Mouse (Mus musculus): ENCODE results near the gene Sirt1. TPM values are rescaled to one million over a fixed set of nuclear protein-coding genes. Genes with fewer than 3 reads are reported as not detected.
"Not testable (repeated sequence)": the region's sequence is repeated elsewhere in the genome, so short reads cannot be mapped to it uniquely, and the experiment has no call there.

Gene Sirt1
- polyA plus RNA-seq, 1 experiment: 3.1 TPM

DNA sequence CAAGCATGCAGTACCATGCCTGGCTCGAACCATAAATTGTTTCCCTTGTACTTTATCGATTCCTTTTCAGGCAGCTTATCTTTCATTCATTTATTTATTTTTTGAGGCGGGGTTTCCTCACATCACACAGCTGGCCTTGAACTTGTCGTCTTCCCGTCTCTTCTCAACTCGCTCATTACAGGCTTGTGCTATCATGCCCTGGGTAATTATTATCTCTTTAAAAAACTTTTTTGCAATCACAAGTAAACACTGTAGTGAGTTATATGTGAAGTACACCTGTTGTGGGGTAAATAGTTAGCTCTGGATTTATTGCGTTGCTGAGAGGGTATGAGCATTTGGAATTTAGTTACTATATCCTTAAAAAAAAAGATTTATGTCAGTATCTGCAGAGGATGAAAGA, 33.8 kb upstream of the Sirt1 start:
- H3K4me3 ChIP-seq (ENCODE audit: extremely low read depth, insufficient read depth, insufficient read length): no peak overlapping the region
- H3K4me1 ChIP-seq (ENCODE audit: control insufficient read depth, insufficient read depth, insufficient read length): no peaks in the 10 kb centered on the region
- H3K27ac ChIP-seq (ENCODE audit: insufficient read depth, low read length): no peak overlapping the region
- TF ChIP-seq CTCF (IDR thresholded peaks at IDR 0.05; ENCODE audit: extremely low read depth, insufficient read depth, insufficient read length, insufficient replicate concordance) (no peak), POLR2A (IDR thresholded peaks at IDR 0.05; ENCODE audit: low read depth, low read length) (no peak)
- WGBS: 81% methylated on average over 7 of the region's 7 CpGs
- DNase-seq (ENCODE audit: low read depth in 1 of 2, low spot score in 2 of 2): no peak
- H3K36me3 ChIP-seq (ENCODE audit: control insufficient read depth, insufficient read depth, low read length): no peaks in the 10 kb centered on the region
- H3K27me3 ChIP-seq (ENCODE audit: control insufficient read depth, insufficient read depth, low read length): no peaks in the 10 kb centered on the region

- TF ChIP-seq POLR2A (IDR thresholded peaks at IDR 0.05; ENCODE audit: low read depth, low read length): no peak
- TF ChIP-seq CTCF (IDR thresholded peaks at IDR 0.05; ENCODE audit: extremely low read depth, insufficient read depth, insufficient read length, insufficient replicate concordance): no peak
- 89% methylated on average over 17 of the region's 17 CpGs for WGBS
Observed at GRCm38 (mm10) chr10:63412756-63413155, 31.3 kb upstream of the Sirt1 start.

DNA sequence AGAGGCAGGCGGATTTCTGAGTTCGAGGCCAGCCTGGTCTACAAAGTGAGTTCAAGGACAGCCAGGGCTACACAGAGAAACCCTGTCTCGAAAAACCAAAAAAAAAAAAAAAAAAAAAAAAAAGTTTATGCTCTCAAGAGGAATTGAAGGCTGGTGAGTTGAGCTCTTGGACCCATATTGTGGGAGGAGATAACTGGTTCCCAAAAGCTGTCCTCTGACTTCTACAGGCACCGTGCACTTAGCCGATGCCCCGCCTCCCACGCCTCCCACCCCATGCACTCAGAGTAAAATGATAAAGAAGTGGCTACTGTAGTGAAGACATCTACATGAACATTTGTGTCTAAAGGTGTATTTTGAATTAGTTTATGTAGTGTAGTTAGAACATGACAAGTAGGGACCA, 30.2 kb upstream of the Sirt1 start:
- not testable (repeated sequence) for H3K36me3 ChIP-seq (ENCODE audit: control insufficient read depth, insufficient read depth, low read length); H3K27me3 ChIP-seq (ENCODE audit: control insufficient read depth, insufficient read depth, low read length); H3K4me1 ChIP-seq (ENCODE audit: control insufficient read depth, insufficient read depth, insufficient read length); H3K27ac ChIP-seq (ENCODE audit: insufficient read depth, low read length); DNase-seq (ENCODE audit: low read depth in 1 of 2, low spot score in 2 of 2); H3K4me3 ChIP-seq (ENCODE audit: extremely low read depth, insufficient read depth, insufficient read length)
- 80% methylated on average over 6 of the region's 7 CpGs for WGBS

More at GRCm38 (mm10) chr10:63412756-63413155, 31.3 kb upstream of the Sirt1 start:
- DNase-seq (ENCODE audit: low read depth in 1 of 2, low spot score in 2 of 2): no peak
- no peaks in the 10 kb centered on the region for H3K27me3 ChIP-seq (ENCODE audit: control insufficient read depth, insufficient read depth, low read length)
- no peak overlapping the region for H3K4me3 ChIP-seq (ENCODE audit: extremely low read depth, insufficient read depth, insufficient read length)
- no peak overlapping the region for H3K27ac ChIP-seq (ENCODE audit: insufficient read depth, low read length)
- H3K4me1 ChIP-seq (ENCODE audit: control insufficient read depth, insufficient read depth, insufficient read length): no peaks in the 10 kb centered on the region
- H3K36me3 ChIP-seq (ENCODE audit: control insufficient read depth, insufficient read depth, low read length): no peaks in the 10 kb centered on the region

DNA sequence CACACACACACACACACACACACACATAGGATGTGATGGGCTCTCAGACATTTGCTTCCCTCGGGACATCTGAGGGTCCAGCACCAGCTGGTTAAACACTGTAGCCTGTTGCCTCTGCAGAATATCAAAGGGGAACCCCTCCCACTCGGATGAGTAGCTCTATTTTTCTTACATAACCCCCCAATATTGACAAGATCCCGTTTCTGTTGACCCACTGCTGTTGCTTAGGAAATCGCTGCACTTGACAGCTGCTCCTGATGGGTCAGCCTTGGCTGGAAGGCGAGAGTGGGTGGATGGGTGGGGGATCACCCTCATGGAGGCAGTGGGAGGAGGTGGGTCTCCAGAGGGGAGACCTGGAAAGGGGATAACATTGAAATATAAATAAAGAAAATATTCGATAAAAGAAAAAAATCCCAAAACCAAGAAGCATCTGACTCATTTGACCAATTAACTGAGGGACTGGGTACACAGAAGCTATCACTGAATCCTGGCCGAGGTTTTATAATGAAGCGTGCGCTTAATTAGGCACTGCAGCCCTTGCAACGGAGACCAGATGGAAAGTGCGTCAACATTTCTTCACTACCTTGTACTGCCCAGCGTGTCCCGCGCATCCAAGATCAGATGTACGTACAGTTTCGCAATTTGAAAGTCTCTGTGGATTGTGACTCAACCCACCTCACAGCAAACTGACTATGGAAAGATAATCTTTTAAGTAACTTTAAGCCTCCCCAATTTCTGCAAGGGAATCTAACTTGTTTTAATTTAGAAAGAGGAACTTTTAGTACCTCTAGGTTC, 28.9 kb upstream of the Sirt1 start:
- no peaks in the 10 kb centered on the region for H3K4me1 ChIP-seq (ENCODE audit: control insufficient read depth, insufficient read depth, insufficient read length)
- no peak overlapping the region for H3K4me3 ChIP-seq (ENCODE audit: extremely low read depth, insufficient read depth, insufficient read length)
- no peak overlapping the region for H3K27ac ChIP-seq (ENCODE audit: insufficient read depth, low read length)
- H3K27me3 ChIP-seq (ENCODE audit: control insufficient read depth, insufficient read depth, low read length): no peaks in the 10 kb centered on the region
- TF ChIP-seq CTCF (IDR thresholded peaks at IDR 0.05; ENCODE audit: extremely low read depth, insufficient read depth, insufficient read length, insufficient replicate concordance): no peak
- TF ChIP-seq POLR2A (IDR thresholded peaks at IDR 0.05; ENCODE audit: low read depth, low read length): no peak
- H3K36me3 ChIP-seq (ENCODE audit: control insufficient read depth, insufficient read depth, low read length): no peaks in the 10 kb centered on the region
- 78% methylated on average over 16 of the region's 16 CpGs for WGBS
- DNase-seq (ENCODE audit: low read depth in 1 of 2, low spot score in 2 of 2): no peak

- no peak for DNase-seq (ENCODE audit: low read depth in 1 of 2, low spot score in 2 of 2)
- WGBS: 97% methylated on average over 2 of the region's 2 CpGs
- no peaks in the 10 kb centered on the region for H3K36me3 ChIP-seq (ENCODE audit: control insufficient read depth, insufficient read depth, low read length)
- H3K4me3 ChIP-seq (ENCODE audit: extremely low read depth, insufficient read depth, insufficient read length): no peak overlapping the region
- no peaks in the 10 kb centered on the region for H3K4me1 ChIP-seq (ENCODE audit: control insufficient read depth, insufficient read depth, insufficient read length)
- no peak overlapping the region for H3K27ac ChIP-seq (ENCODE audit: insufficient read depth, low read length)
- TF ChIP-seq CTCF (IDR thresholded peaks at IDR 0.05; ENCODE audit: extremely low read depth, insufficient read depth, insufficient read length, insufficient replicate concordance): no peak
- TF ChIP-seq POLR2A (IDR thresholded peaks at IDR 0.05; ENCODE audit: low read depth, low read length): no peak
- H3K27me3 ChIP-seq (ENCODE audit: control insufficient read depth, insufficient read depth, low read length): no peaks in the 10 kb centered on the region
Observed at GRCm38 (mm10) chr10:63403636-63404035, 22.1 kb upstream of the Sirt1 start.

DNA sequence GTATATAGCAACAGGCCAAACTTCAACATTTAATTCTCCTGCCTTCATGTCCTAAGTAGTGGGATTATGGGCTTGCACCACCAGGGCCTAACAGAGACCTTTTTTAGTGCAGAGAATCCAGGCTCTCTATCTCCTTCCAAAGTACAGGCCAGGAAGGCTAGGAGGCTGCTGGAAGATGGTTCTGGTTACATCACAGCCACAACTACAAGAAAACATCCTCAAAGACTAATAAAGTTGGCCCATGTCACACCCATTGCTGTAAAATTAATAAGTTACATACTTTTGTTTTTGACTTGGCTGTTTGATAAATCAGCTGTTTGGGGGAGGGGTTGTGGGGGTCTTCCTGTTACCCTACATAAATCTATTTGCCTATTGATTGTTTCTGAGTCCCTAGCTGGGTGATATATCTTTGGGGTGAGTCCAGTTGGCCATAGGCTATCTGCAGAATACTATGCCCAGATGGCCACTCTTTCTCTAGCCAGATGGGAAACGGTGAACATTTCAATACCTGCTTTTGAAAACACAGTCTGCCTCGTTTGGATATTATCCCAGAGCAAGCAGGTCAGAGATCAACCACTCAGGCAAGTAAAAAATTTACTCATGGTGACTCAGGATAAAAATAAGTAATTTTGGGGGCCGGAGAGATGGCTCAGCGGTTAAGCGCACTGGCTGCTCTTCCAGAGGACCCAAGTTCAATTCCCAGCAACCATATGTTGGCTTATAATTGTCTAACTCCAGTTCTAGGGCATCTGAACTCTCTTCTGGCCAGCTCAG, 21.4 kb upstream of the Sirt1 start:
- TF ChIP-seq CTCF (IDR thresholded peaks at IDR 0.05; ENCODE audit: extremely low read depth, insufficient read depth, insufficient read length, insufficient replicate concordance) (no peak), POLR2A (IDR thresholded peaks at IDR 0.05; ENCODE audit: low read depth, low read length) (no peak)
- Histone ChIP-seq H3K4me3 (ENCODE audit: extremely low read depth, insufficient read depth, insufficient read length) (no peak overlapping the region), H3K27me3 (ENCODE audit: control insufficient read depth, insufficient read depth, low read length) (no peaks in the 10 kb centered on the region), H3K27ac (ENCODE audit: insufficient read depth, low read length) (no peak overlapping the region), H3K36me3 (ENCODE audit: control insufficient read depth, insufficient read depth, low read length) (no peaks in the 10 kb centered on the region), H3K4me1 (ENCODE audit: control insufficient read depth, insufficient read depth, insufficient read length) (no peaks in the 10 kb centered on the region)
- 91% methylated on average over 5 of the region's 5 CpGs for WGBS
- DNase-seq (ENCODE audit: low read depth in 1 of 2, low spot score in 2 of 2): no peak

GRCm38 (mm10) chr10:63396963-63397362, 15.5 kb upstream of the Sirt1 start:
- TF ChIP-seq POLR2A (IDR thresholded peaks at IDR 0.05; ENCODE audit: low read depth, low read length): no peak
- no peak for TF ChIP-seq CTCF (IDR thresholded peaks at IDR 0.05; ENCODE audit: extremely low read depth, insufficient read depth, insufficient read length, insufficient replicate concordance)
- no peak overlapping the region for H3K27ac ChIP-seq (ENCODE audit: insufficient read depth, low read length)
- H3K4me3 ChIP-seq (ENCODE audit: extremely low read depth, insufficient read depth, insufficient read length): no peak overlapping the region
- WGBS: 93% methylated on average over 10 of the region's 10 CpGs
- no peaks in the 10 kb centered on the region for H3K4me1 ChIP-seq (ENCODE audit: control insufficient read depth, insufficient read depth, insufficient read length)
- no peaks in the 10 kb centered on the region for H3K36me3 ChIP-seq (ENCODE audit: control insufficient read depth, insufficient read depth, low read length)
- DNase-seq (ENCODE audit: low read depth in 1 of 2, low spot score in 2 of 2): no peak
- H3K27me3 ChIP-seq (ENCODE audit: control insufficient read depth, insufficient read depth, low read length): no peaks in the 10 kb centered on the region
